Mouse (Mus musculus): ENCODE results near the gene Grin2a.

DNA sequence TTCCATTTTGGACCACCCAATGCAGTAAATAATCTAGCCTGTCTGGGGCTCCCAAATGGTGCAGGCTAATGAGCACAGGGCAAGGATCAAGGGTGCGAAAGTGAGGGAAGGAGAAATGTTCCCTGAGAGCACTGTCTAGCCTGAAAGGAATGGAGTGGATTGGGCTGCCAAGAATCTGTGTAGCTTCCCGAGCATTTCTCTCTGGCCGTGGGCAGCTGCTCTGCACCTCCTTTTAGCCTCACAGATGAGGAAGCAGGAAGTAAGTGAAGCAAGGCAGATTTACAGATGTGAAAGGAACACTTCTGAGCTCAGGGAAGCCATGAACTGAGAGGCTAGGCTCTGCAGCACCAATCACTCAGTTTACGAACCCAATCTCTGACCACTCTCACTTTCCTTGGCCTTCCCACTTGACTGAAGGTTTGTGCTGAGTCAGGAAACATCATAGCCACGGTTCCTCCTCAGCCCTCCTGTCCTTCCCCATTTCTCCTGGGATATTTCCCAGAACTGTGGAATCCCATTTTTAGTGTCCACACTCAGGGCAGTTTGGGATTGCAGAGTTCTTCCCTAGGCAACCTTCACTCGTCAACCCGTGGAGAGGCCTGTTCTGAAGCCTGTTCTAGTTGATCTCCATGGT, 40.3 kb upstream of the Grin2a start:
- TF ChIP-seq TAL1 (IDR thresholded peaks at IDR 0.05; ENCODE audit: low read length) (no peak), GATA1 (IDR thresholded peaks at IDR 0.05; ENCODE audit: low read length) (no peak)
